Mouse (Mus musculus) fat pad, adult 2 months (tissue): ENCODE measurements around the gene Iqcj.
A peak's percentile ranks its signal among the peaks of the same experiment; 100 is the strongest.

Source experiments
- DNase-seq: peaks from one replicate; pipeline ENCODE4 v3.0.0-alpha.2; 2011; ENCODE audit warnings: low read depth, low spot score; ENCODE audit errors: extremely low read depth

The Iqcj gene

DNA sequence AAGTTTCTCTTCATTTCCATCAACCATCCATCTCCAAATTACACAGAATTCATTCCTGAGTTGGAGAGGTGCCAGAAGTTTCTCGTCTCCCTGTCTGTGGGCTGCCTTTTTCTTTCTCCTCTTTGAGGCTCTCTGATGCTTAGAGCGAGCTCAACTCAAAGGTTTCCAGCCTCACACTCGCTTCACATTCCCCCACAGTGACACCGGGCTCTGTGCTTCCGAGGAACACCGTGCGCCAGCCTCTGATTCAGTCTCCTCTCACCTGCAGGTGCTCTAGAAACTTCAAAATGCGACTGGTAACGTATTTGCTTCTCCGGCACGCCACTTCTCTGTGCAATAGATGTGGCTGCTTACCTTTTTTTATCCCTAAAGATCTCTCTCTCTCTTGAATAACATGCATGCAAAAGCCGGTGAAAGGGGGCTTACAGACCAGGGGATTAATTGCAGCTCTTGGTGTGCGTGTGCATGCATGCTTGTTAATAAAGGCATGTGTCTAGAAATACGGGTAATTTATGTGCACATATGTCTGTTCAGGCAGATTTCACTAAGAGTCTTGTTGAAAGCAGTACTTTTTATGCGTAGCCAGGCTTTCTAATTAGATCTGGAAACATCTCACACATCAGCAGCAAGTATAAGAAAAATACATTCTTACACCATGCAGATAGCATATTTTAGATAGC is at the start of gene Iqcj, which contains the start of gene Iqschfp:
Gene Iqcj (plus strand): TSS at position 195 of the 680 bp plus-strand sequence.
Gene Iqschfp (plus strand): TSS at position 207 of the 680 bp plus-strand sequence.
- DNase-seq = no peak

DNA sequence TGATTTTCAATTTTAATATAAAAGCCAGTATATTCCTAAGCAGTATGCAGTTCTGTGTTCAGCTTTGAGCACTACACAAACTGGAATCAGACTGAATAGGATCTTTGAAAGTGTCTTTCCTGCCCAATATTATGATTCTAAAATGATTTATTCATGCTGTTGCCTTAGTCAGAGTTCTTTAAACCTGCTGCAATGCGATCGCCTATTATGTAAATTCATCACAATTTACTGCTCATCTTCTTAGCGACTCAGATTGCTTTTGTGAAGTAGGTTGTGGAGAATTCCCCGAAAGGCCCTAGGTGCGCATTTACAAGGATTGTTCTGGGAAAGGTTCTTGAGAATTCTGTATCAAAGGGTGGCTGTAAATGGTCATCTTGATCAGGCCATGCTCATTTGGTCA is 39.6 kb upstream of the Iqcj start:
- DNase-seq = no peak

DNA sequence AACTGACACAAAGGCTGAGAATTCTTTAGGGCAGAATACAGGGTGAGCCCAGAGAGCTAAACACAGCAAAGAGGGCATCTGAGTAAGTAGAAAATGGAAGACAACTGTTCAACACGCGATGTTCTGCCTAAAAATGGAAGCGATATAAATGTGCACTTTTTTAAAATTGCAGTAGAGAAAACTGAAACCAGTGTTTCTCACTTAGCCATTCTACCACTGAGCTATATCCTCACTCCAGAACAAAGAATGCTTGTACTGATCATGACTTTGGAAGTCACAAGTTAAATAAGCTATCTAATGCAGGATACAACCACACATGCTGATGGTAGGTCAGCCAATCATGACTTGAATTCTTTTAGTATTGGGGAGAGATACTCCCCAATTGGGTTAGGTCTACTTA is 30.5 kb upstream of the Iqcj start:
- DNase-seq = no peak

DNA sequence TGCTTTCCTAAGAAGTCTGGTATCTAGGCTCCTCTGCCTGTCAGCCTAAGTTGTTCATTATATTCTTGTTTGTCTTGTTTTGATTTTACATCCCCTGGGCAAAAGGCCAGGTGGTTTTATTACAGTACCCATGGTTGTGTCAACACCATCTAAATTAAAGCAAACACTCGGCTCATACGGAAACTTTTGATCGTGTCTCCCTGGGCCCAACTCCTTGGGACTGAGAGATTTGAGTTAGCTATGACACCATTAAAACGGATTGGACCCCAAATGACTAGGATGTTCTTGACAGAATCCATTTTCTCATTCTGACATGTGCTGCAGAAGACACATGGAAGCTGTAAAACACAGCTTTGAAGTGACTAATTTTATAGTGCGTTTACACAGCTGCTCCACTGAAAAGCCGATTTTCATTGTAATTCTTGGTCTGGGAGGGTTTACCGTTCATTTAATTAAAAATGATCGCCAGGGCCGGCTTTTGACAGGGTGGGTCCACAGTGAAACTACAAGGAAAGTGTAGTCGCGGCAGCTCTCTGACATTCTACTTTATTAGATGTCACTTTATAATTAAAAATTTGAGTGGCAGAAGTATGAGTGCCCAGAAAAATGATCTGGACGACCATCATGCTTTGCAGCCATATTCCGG is 24.5 kb upstream of the Iqcj start:
- peak; percentile 14 for DNase-seq

DNA sequence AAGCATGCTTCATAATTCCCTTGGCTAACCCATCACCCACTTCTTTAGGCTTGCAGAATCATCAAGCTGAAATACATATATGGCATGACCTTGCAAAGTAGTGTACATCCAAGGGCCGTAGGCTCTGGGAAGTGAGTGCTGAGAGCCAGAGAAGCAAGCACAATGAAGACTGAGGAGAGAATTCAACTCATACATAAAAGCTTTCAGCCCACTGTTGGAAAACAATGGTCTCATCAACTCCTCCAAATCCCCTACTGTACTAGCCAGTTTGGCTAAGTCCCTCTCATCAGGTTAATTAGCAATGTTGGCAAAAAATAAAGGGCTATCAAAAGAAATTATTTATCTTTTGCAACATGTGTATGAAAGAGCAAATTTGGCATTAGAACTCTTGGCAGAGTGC is 22.6 kb upstream of the Iqcj start:
- peak; percentile 70 for DNase-seq

DNA sequence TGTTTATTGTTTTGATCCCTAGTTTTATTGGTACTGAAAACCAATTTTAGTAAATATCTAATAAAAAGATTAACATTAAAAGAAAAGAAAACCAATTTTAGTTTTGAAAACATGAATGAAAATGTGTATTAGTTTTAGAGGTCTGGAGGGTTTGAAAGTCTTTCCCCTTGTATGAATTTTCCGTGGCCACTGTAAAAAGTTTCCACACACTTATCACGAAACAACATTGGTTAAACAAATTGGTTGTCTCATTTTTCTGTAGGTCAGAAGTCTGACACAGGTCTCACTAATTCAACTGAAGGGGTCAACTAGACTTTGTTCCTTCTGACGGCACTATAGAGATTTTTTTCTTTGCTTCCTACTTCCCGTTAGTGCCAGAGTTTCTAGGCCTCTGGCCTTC is 14.8 kb upstream of the Iqcj start:
- DNase-seq = no peak

DNA sequence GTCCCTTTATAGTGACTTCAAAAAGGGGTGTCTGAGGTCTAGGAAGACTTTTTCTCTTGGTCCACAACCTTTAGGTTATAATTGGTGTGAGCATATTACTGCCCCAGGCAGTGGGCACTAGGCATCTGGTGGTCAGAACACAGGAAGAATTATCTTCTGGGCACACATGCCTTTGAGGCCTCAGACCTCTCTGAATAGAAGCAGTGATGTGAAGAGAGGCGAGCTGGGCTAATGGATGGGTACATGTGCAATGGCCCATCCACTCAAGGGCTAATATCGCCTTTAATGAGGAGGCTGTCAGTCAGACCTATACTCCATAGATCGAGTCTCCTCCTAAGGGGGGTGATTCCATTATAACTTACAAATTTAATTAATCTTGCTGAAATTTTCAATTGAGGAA is 7.7 kb upstream of the Iqcj start:
- DNase-seq = no peak

DNA sequence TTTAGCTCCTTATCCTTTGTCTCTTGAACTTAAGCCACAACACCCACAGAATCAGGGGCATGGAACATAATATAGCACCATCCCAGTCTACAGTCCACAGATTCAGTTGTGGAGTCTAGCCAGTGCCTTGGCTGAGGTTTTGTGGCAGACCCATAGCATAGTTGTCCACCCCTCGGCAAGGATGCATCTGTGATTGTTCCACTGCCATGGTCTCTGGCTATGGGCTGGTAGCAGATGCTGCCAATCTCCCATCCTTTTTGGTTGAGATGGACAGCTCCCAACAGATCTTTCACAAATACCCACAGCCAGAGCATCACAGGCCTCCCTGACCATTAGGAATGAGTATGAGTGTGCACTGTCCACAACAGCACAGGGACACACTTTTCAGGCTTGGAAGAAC is 5.8 kb upstream of the Iqcj start:
- no peak for DNase-seq

DNA sequence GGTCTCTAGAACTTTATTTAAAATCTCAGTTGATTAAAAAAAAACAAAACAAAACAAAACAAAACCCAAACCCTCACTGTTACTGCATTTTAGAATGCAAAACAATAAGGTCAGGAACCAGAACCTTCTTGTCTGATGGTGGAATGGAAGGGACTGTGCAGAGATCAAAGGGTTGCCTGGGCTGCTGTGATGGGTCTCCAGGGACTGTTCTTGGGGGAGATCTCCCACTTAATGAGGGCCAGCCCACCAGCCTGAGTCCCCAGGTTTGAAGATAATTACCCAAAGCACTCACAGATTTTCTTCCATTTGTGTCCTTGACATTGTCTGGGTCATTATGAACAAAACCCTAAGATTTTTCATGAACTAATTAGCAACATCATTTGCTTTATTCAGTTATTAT is 4.8 kb upstream of the Iqcj start:
- DNase-seq = no peak

DNA sequence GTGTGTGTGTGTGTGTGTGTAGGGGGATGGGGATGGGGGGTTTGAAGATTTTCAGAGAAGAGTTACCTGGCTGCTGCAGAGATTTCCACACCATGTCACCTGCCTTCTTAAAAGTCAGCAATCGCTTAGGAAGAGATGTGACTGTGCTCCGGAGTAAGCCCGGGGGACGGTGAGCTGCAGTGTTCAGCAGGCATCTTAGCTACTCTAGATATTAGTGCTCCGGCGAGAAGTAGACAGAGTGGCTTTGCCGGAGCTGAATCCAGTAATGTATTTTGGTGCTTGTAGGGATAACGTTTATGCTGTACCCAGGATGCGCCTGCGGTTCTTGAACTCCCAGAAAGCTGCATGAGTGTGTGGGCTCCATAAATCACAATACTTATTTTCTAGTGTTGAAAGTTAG is 748 bp downstream of the Iqcj start:
- no peak for DNase-seq

DNA sequence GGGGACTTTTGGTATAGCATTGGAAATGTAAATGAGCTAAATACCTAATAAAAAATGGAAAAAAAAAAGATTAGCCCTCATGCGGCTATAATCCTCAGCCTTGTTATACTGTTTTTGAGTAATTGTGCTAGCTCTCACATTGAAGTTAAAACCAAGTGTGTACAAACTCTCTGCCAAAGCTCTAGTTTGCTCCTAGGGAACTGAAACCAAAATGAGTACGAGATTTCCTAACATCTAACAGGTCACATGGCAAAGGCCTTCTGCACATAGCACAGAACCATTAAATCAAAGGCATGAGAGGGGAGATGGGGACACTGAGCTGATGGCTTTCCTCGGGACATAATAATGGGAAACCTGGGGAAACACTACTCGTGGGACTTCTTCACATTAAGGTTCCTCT is 10.5 kb downstream of the Iqcj start:
- no peak for DNase-seq

DNA sequence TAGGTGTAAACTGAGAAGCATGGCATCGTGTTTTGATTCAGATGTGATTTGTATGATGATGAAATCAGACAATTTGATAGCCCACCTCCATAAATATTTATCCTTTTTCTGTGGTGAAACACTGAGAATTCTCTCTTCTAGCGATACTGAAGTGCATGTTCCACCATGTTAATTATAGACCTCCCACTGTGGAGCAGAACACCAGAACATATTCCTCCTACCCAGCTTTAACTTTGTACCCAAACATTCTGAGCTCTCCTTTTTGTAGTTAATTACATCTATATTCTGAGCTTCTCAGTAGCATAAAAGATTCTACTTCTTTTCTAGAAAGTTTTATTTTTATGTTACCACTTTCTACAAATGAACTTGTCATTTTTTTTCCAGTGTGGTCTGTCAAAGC is 16.6 kb downstream of the Iqcj start:
- no peak for DNase-seq

DNA sequence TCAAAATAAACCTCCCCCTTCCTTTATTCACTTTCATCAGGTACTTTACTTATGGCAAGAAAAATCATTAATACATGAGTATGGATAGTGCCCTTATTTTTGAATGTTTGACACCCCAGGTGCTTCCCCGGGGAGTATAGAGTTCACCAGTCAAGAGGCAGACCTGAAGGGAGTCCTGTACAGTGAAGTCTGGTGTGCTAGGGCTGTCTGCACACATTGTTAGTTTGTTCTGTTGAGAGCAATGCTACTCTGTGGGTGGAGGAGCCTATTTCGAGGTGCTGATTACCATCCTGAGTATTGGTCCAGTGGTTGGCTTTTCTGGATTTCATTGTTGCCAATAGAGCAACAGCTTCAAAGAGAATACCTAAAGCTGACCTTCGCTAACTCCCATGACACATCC is 26.1 kb downstream of the Iqcj start:
- DNase-seq = no peak

DNA sequence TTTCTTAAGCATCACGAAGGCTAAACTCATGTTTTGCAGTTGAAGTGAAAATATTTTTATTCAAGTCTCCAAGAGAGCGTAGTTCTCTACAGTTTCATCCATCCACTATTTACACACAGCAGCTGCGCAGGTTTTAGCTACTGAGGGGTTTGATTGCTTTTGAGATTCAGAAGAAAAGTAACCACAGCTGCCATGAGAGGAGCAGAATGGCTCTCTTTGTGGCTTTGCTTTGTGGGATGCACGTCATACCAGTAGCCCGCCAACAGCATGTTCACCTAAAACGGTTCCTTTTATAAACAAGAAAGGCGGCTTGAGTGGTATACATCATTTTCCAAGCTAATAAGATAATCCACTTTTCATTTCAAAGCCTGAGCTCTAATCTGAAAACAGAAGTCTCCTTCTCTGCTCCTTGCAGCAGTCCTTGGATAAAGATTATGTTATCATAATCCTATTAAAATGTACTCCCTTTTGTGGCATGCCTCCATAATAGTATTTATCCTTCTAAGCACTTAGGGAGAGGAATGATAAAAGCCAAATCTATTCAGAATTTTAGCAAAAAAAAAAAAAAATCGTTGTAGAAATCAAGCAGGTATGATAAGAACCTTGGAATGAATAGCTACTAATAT is 26.7 kb downstream of the Iqcj start:
- no peak for DNase-seq

DNA sequence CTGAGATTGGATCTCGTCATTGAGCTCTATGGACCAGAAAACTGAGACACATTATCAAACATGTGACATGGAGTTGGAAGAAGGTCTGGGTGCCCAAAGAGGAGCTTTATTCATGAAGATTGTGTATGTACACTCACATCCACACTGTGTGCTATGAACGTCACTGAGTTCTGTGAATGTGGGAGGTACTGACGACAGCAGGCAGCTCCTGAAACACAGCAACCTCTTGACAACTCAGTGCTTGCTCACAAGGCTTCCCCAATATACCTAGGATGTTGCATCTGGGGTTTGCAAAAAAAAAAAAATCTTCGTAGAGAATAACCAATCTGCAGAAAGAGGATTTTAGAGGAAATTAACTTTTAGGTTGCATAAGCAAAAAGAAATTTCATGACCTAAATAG is 31.1 kb downstream of the Iqcj start:
- no peak for DNase-seq

DNA sequence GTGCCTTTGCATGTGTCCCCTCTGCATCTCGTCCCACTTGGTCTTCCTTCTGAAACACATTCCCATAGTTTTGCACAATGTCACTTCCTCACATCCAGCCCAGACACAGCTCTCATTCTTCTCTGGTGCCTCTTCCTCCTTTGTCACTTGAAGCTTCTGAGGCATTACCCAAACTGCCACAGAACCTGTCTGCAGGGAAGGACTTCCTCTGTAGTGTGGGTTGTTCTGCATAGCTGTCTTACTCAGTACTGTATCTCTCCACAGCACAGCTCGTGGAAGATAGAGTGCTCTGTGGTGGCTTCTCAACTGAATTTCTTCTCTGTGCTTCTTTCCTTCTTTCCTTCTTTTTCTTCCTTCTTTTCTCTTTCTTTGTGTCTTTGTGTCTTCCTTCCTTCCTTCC is 33.4 kb downstream of the Iqcj start:
- DNase-seq = no peak

DNA sequence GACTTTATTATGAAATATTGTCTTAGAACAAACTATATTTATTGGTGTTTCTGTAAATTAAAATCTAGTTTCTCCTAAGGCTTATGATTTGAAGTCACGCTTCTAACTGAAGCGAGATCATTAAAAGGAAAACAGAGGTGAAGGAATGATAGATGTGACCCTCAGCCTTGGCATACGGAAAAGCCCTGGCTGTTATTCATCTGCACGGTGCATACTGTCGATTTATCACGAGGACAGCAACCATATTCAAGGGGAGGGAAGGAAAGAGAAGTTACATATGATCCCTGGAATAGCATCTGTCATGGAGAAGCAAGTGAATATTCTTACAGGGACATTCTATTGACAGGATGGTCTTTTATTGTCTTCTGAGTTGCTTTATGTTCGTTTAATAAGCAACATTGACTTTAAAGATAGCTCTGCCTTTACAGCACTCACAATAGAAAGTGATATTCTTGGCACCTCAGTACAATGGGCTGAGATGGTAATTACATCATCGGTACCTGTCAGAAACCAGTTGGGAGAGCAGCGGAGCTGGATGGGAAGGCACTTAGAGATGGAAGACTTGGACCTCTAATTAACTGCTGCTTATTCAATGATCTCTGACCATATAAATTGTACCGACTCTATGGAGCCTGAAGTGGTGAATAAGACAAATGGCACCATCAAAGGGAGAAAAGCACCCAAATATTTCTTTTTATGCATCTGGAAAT is 38.6 kb downstream of the Iqcj start:
- no peak for DNase-seq

DNA sequence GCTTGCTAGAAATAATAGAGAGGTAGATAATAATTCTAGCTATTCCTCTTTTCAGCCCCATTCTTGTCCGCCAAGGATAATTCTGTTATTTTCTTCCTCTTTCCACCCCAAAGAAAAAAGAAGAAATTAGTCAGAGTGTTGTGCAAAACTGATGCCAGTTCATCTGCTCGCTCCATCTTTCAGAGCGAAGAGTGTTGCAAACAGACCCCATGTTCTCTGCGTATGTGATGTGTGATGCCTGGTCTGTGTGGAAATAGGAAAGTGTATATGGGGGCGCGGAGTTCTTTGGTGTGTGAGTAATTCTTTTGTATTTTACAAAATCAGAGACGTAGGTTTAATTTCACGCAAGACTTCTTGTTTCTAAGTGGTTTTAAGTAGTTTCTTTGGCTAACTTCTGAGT is 39.2 kb downstream of the Iqcj start:
- no peak for DNase-seq

DNA sequence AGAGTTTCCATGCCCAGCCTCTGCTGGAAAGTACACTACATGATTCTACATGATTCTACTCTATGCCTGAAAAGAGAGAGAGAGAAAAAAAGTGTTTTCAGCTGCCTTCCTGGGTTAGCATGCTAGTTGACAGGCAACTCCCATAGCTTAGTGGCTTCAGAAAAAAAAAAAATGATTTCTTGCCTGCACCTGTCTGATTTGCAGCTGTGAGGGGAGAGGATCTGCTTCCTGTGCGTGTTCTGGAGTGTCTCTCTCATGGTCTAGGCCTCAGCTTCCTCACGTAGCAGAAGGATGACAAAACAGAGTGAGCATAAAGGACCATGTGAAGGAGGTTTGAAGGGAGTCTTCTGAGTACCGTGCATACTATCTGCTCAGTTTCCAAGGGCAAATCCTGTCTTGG is 39.9 kb downstream of the Iqcj start:
- DNase-seq = no peak

DNA sequence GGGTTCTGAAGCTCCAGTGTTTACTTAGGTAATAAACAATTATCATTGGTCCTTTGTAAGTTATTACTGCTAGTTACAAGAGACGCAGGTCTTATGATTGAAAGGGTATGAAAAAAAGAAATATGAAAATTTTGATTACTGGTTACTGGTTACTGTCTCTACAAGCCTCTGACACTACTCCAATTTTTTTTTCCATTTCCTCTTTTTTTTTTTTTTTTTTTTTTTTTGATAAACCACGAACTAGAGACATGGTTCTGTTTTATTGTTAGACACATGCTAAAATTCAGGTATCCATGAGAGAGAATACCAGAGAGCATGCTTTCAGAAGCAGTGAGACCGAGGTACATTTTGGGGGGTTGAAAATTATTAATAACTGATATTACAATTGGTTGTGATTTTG is 43.8 kb downstream of the Iqcj start:
- no peak for DNase-seq

DNA sequence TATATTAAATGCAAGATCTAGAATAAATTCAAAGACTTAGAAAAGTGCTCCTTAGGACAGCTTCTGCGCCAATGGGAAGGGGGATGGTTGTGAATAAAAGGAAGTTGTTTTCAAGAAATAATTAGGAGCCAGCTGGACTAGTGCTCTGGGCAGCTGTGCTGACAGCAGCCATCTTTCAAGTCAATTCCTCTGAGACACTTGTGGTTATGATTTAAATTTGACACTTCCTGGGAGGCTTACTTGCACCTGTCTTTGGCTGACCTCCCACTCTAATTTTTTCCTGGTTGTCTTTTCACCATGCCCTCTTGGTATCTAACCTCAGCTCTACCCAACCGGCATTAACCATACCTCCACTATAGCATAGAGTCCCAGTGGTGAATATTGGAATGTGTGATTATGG is 55.0 kb downstream of the Iqcj start:
- DNase-seq = no peak

DNA sequence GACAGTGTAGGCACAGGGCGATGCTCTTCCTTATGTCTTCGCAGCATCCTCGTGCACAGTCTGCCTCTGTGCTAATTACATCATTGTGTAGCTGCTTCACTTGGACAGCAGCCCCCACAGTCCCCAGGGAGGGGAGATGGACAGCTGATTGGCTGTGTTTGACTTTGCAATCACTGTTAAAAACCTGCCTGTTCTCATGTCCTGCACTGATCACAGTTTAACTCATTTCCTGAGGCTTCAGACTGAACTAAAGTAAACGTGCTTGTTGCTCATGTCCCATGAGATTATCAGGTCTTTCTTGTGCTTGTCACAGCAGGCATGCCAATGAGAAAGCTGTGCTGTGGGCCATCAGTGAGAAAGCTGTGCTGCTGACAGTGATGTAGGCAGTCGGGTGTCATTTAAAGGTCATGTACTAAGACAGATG is 60.5 kb downstream of the Iqcj start:
- peak; percentile 5 for DNase-seq
